Mouse (Mus musculus) neural tube, embryonic 10.5 days (tissue): ENCODE results near the gene Fndc8.

Experiments
- DNase-seq: peaks from one replicate; pipeline ENCODE4 v3.0.0-alpha.2; 2017; ENCODE audit warnings: low spot score; ENCODE audit errors: extremely low spot score

Fndc8 gene

GRCm38 (mm10) chr11:82869506-82870172, 22.3 kb upstream of the Fndc8 start:
- no peak for DNase-seq

- peak; percentile 37 for DNase-seq
Observed at GRCm38 (mm10) chr11:82870173-82871030, 21.5 kb upstream of the Fndc8 start.

- DNase-seq = peak; percentile 92
Observed at GRCm38 (mm10) chr11:82871031-82871446, 20.9 kb upstream of the Fndc8 start, which contains the start of gene Rffl. Gene Rffl, minus strand, starts transcription at chr11:82871210.

- DNase-seq = no peak
Observed at GRCm38 (mm10) chr11:82874924-82875323, 17.0 kb upstream of the Fndc8 start.

DNA sequence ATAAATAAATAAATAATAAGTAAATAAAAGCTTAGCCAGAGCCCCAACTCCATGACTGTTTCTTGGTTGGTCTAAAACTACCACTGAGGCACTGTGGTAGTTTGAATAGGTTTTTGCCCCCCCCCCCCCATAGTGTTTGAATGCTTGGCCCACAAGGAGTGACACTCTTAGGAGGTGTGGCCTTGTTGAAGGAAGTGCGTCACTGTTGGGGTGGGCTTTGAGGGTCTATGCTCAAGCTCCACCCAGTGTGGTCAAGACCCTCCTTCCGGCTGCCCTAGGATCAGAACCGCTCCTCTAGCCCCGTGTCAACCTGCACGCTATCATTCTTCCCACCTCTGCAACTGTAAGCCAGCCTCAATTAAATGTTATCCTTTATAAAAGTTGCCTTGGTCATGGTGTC, 16.3 kb upstream of the Fndc8 start:
- no peak for DNase-seq

DNA sequence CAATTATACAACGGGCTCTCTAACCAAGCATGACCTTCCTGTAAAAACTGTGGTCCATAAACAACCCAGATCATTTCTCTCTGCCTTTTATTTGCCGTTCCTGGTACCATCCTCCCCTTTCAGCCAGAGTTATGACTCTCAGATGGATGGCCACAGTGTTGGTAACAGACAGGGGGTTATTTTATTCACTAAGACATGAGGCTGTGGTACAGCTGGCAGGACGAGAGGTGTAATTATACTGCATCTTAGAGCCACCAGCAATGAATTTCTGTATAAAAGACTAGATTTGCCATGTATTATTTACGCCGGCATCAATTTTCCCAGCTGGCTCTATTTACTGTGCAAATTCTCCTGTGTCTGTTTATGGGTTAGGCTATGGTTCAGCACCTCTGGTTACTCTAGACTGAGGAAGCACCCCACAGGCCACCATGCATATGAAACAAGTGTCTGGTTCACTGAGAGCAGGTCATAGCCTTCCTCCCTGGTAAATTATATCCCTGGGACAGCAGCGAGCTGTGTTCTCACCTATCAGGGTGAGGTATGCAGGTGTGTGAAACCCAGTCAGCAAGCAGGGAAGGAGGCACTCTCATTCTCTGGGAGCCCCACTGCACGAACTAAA, 14.1 kb upstream of the Fndc8 start:
- DNase-seq = no peak

DNA sequence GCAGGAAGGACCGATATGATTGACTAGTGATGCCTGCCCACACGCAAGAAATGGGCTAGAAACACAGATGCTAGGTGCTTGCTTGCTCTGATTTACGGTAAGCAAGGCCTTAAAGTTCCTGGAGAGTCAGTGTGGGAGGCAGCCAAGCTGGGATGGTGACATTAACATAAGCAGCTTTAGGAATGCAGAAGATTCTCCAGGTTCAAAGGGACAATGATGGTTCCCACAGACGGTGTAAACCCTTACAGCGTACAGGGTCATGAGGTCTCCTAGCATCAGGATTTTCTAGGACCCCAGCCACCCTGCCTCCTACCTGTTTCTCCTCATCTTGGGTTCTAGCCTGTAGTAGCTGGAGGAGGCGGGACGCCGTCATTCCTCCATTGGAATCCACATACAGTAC, 8.7 kb upstream of the Fndc8 start:
- DNase-seq = no peak

- no peak for DNase-seq
Observed at GRCm38 (mm10) chr11:82886559-82886958, 5.4 kb upstream of the Fndc8 start.

DNA sequence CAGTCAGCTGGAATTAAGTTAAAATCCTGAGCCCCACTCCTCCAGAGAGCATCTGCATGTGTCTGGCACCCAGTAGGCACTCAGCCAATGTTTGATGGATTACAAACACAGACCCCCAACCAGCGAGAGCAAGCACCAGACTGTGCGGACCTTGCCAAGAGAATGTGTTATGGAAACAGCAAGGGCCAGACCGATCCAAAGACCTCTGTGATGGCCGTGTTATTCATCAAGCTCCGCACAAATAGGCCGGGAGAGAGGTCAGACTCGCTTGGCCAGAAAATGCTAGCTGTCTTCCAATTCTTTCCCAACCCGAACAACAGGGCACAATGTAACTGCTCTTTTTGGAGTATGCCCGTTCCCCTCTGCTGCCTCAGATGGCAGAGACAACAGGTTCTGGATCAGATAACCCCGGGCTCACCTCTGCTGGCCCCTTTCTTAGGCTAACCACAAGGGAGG, 3.4 kb upstream of the Fndc8 start:
- no peak for DNase-seq

GRCm38 (mm10) chr11:82889524-82890341, 2.2 kb upstream of the Fndc8 start:
- DNase-seq = no peak

DNA sequence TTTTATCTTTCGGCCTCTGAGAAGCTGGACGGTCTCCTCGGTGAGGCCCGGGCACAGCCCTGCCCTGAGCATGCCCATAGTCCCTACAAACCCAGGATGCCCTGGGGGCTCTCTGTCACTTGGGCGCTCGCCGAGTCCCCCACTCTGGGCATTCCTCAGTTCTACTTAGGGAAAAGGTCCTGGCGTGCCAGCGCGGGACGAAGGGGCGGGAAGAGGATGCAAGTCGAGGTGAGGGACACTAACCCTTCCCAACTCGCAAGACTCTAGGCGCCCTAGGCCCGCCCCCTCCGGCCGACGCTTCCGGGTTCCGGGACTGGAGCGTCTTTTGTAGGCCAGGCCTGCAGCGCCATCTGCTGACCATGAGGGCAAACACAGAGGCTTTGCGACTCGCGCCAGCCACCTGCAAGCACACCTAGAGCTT, 1.6 kb upstream of the Fndc8 start, which contains the start of gene Rad51d:
TSS of gene Rad51d (minus strand) at position 273 of the 421 bp plus-strand sequence.
- peak; percentile 97 for DNase-seq

DNA sequence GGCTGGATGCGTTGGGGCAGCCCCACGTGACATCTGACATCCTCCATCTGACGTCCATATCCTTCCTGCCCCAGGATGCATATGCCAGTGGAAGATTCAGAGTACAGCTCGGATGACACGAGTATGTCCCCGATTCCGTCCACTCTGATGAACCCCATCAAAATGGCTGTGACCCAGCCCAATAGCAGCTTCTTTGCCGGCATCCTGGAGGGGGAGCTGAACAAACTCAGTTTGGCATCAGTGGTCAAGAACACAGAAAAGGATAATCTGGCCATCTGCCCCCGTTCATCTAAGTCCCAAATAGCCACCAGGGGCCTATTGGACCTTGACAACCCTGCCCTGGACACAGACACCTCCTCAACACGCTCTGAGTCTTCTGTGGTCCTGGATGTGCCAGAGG, 5.6 kb downstream of the Fndc8 start:
- DNase-seq = no peak

DNA sequence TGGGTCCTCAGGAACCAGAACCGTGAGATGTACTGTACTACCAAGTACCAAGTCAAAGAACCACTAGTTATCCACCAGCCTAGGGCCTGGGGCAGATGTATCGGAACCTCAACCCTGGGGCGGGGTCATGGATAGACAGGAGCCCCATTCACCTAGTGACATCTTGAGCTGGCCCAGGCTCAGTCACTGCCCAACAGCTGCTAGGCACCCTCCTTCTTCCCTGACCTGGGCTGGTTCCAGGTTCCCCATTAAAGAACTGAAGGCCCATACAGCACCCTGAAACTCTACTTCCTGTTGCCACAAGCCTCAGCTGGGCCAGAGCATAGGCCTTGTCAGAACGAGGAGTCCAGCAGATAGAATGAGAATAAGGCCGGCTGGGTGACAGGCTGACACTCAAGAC, 7.8 kb downstream of the Fndc8 start:
- DNase-seq = no peak

DNA sequence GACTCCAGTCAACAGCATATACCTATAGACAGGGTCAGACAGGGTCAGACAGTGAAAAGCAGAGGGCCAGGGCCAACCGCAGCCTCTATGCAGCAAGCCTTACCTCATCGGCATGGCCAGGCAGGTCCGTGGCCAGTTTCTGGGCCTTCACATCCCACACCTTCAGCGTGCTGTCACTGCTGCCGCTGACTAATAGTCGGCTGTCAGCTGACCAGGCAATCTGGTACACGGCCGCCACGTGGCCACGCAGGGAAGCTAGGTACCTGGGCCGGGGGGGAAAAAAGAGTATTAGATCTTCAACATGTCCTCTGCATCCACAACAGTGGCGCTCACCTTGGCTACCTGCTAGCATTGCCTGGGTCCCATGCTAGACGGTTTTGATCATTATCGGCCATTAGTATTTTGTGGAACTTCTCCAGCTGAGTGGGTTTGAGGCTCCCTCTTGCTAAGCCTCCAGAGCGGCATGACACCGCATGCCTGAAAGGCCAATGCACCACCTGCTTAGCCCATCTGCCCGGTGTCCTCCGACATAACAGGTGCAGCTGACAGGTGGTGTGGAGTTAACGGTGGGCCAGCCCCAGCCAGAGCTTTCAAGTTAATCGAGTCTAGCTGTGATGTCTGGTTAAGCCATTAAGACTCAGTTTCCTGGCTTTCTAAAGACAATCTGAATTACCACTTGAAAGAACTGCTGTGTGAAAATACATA, 9.8 kb downstream of the Fndc8 start:
- no peak for DNase-seq

DNA sequence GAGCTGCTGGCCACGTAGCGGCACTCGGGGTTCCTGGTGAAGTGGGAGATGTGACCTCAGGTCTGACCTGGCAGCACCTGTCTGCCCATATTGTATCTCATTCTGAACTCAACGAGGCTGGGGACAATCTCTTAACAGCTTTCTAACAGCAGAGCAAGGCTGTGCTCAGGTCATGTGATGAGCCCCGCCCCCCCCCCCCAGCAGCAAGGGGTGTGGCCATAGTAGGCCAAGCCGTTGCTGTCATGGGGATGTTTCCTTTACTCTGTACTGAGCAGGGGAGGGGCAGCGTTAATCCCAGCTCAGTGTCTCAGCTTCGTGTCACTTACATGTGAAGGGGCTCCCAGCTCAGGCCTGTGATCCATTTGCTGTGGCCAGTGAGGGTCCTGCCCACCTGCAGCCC, 13.0 kb downstream of the Fndc8 start:
- no peak for DNase-seq

DNA sequence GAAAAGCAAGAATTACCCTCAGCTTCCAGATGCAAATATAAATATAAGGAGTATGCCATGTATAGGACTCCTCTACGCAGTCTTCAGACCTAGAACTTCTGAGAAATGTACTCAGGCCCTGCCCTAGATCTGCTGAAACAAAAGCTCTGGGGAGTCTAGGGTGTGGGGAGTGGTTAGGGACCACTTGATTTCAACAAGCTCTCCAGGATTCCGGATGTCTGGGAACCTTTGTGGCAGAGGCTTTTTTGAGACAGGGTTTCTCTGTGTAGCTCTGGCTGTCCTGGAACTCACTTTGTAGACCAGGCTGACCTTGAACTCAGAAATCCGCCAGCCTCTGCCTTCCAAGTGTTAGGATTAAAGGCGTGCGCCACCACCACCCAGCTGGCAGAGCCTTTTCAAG, 13.9 kb downstream of the Fndc8 start:
- no peak for DNase-seq

GRCm38 (mm10) chr11:82907651-82908607, 16.0 kb downstream of the Fndc8 start, which contains the start of gene Nle1:
Gene Nle1, minus strand, starts transcription at chr11:82908411.
- DNase-seq = peak; percentile 96

GRCm38 (mm10) chr11:82908608-82908989, 16.7 kb downstream of the Fndc8 start:
- no peak for DNase-seq

- no peak for DNase-seq
Observed at GRCm38 (mm10) chr11:82910250-82910649, 18.3 kb downstream of the Fndc8 start, which contains the start of gene Unc45b. Gene Unc45b, plus strand, starts transcription at chr11:82910550.
